Mouse (Mus musculus) heart, embryonic 14.5 days (tissue): Measurements from ENCODE around the gene Ptpn11. TPM values are rescaled to one million over a fixed set of nuclear protein-coding genes. Genes with fewer than 3 reads are reported as not detected.

Experiments
- ATAC-seq: fragments of 200-750 bp; cut with Nextera tagmentation; 2 replicates; pipeline ENCODE4 v1.8.0; 2017; ENCODE audit warnings: low read depth, moderate TSS enrichment; ENCODE audit not compliant: insufficient number of reproducible peaks, insufficient read depth, low FRiP score
- H3K27ac ChIP-seq, 2 experiments: fragments of 200-500 bp in 1 of 2; fragments of 300-500 bp in 1 of 2; sonication (generic) in 1 of 2; replicated peaks in 1 of 2; 2 replicates each; pipeline ENCODE4 v1.5.1; 2012 to 2014; ENCODE audit warnings: low read depth in 2 of 2, low read length in 2 of 2, control low read depth in 1 of 2, mild to moderate bottlenecking in 1 of 2, mixed read lengths in 1 of 2; ENCODE audit not compliant: control insufficient read depth in 1 of 2, insufficient read depth in 1 of 2
- H3K27me3 ChIP-seq: fragments of 300-500 bp; sonication (generic); 2 replicates; pipeline ENCODE4 v1.6.1; 2014; ENCODE audit warnings: mild to moderate bottlenecking, low read length, control low read depth; ENCODE audit not compliant: control insufficient read depth, insufficient read depth
- H3K36me3 ChIP-seq: fragments of 300-500 bp; sonication (generic); 2 replicates; pipeline ENCODE4 v1.6.1; 2014; ENCODE audit warnings: mild to moderate bottlenecking, control low read depth, low read length, mixed read lengths; ENCODE audit not compliant: control insufficient read depth, insufficient read depth
- H3K4me1 ChIP-seq, 2 experiments: fragments of 200-500 bp in 1 of 2; fragments of 300-500 bp in 1 of 2; sonication (generic) in 1 of 2; 2 replicates each; pipeline ENCODE4 v1.6.1; 2012 to 2014; ENCODE audit warnings: low read length in 2 of 2, control low read depth in 1 of 2, mixed read lengths in 1 of 2; ENCODE audit not compliant: control insufficient read depth in 2 of 2, insufficient read depth in 2 of 2
- H3K4me2 ChIP-seq: fragments of 300-500 bp; sonication (generic); 2 replicates; pipeline ENCODE4 v1.6.1; 2014; ENCODE audit warnings: mild to moderate bottlenecking, low read length
- H3K4me3 ChIP-seq, 2 experiments: fragments of 200-500 bp in 1 of 2; fragments of 300-500 bp in 1 of 2; sonication (generic) in 1 of 2; 2 replicates each; pipeline ENCODE4 v1.5.1; 2012 to 2014; ENCODE audit warnings: low read length in 2 of 2, mild to moderate bottlenecking in 2 of 2, control low read depth in 1 of 2, low read depth in 1 of 2, moderate library complexity in 1 of 2; ENCODE audit not compliant: control insufficient read depth in 1 of 2, insufficient read depth in 1 of 2
- H3K9ac ChIP-seq: fragments of 300-500 bp; sonication (generic); 2 replicates; pipeline ENCODE4 v1.6.1; 2014; ENCODE audit warnings: mild to moderate bottlenecking, low read length
- H3K9me3 ChIP-seq: fragments of 300-500 bp; sonication (generic); 2 replicates; pipeline ENCODE4 v1.6.1; 2016; ENCODE audit warnings: low read length, control low read depth; ENCODE audit not compliant: control insufficient read depth
- WGBS: fragments of 180-500 bp; shearing (Covaris S2); extraction: QIAGEN DNeasy Blood & Tissue Kit; methylation state at CpG from one replicate; pipeline ENCODE4 v1.1.7; 2014; 5-methylcytosine and 5-hydroxymethylcytosine counted together
- polyA plus RNA-seq: library from polyadenylated mRNA; unstranded; fragments of >200 nt; fragmentation: Nextera tagmentation; extraction: Ambion mirVana; gene quantifications from 2 replicates; pipeline ENCODE4 v1.2.1, GENCODE M21; 2014

The Ptpn11 gene
- polyA plus RNA-seq, 1 experiment from 2014 or later: 25.6 TPM

DNA sequence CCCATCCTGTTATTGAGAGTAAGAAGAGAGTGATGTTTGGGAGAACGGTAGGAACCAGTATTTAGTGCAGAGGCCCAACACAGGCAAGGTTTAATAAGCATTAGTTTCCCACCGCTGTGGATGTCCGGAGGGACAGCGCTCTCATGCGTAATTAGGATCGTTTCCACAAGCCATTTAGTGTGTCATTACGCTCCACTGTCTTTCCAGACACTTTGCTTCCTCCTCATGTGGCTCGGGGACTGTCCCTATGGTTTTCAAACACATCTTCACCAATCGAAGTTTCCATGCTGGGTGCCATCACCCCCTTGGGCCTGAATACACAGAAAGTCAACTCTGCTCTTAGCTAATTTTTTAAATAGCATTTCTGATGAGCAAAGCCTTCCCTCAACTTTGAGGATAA lies 7.9 kb downstream of the Ptpn11 start:
- ATAC-seq: no peak
- H3K4me1 ChIP-seq: peaks cover 38 to 87% of the 10 kb centered on the region in 2 experiments
- H3K9ac ChIP-seq: no peak overlapping the region
- no peak overlapping the region for H3K4me3 ChIP-seq
- no peaks in the 10 kb centered on the region for H3K27me3 ChIP-seq
- no peaks in the 10 kb centered on the region for H3K36me3 ChIP-seq
- H3K4me2 ChIP-seq: no peak overlapping the region
- no peak overlapping the region for H3K27ac ChIP-seq
- 84% methylated on average over 9 of the region's 9 CpGs for WGBS
- H3K9me3 ChIP-seq: no peaks in the 10 kb centered on the region

DNA sequence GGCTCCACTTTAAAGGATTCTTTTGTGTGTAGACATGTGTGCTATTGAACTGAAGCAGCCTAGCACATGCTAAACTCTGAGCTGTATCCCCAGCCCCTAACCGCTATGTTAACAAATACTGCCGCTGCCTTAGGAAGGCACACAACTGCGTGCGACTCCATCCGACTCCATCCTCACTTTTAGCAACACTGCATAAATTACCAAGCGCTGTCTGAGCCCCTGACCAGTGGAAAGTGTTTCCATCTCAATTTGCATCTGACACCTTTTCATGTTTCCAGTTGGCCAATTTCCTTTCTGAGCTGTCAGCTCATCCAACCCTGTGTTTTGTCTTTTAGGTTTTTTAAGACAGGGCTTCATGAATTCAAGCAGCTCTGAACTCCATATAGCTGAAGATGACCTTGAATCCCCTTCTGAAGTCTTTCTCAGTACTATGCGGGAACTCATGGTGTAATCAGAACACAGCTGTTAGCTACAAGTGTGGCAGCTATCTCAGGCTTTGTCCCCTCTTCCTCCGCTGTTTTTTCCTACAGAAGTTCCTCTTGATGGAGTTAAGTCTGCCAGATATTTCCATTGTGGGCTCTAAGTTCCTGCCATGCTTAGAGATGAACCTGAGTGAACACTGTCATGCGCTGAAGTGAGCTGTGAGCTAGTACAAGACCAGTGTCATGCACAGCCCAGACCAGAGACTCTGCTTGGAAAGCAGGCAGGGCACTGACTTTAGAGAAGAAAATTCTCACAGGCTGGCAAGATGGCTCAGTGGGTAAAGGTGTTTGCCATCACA lies 11.9 kb downstream of the Ptpn11 start:
- Histone ChIP-seq H3K27me3 (no peaks in the 10 kb centered on the region), H3K9me3 (no peaks in the 10 kb centered on the region), H3K4me2 (no peak overlapping the region), H3K27ac (peak overlapping the region; percentile 36 to 59), H3K4me3 (no peak overlapping the region), H3K36me3 (peaks cover 3% of the 10 kb centered on the region; the same call in 1 of the 2 replicates), H3K9ac (no peak overlapping the region; the same call in 1 of the 2 replicates), H3K4me1 (peaks cover 17 to 53% of the 10 kb centered on the region in 2 experiments)
- WGBS: 35% methylated on average over 9 of the region's 9 CpGs
- no peak for ATAC-seq

DNA sequence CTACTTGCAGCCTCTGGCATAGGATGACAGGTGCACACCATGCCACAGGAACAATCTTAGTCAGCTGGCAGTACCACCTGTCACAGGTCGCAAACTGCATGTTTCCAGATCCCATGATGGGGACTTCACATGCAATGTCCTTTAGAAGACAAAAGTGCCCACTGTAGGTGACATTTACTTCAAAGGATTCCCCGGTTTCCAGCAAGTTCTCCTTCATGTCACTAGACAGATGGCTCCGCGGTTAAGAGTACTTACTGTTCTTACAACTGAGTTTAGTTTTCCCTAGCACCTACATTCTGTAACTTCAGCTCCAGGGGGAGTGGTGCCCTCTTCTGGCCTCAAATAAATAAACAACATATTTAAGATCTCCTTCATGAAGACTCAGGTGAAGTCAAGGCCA lies 18.4 kb downstream of the Ptpn11 start:
- Histone ChIP-seq H3K27ac (no peak overlapping the region), H3K36me3 (peaks cover 31% of the 10 kb centered on the region), H3K4me2 (no peak overlapping the region), H3K9ac (no peak overlapping the region), H3K4me1 (peaks cover 2 to 9% of the 10 kb centered on the region in 2 experiments; a peak in 2 of 4 replicates), H3K4me3 (no peak overlapping the region), H3K27me3 (no peaks in the 10 kb centered on the region), H3K9me3 (no peaks in the 10 kb centered on the region)
- ATAC-seq: no peak
- 85% methylated on average over 4 of the region's 4 CpGs for WGBS

DNA sequence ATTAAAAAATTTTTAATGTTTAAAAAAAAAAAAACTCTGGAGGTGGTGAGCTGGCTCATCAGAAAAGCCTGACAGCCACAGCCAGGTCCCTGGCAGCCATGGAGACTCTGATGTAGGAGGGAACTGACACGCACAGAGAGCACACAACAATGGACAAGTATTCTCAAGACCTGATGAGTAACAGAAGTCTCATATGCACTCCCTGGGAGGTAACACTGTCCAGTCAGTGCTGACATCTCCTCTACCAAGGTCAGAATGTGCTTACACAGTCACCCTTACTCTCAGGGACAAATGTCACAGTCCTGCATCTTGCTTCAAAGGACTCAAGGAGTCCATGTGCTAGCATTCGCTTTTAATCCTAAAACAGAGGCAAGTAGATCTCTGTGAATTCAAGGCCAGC lies 21.6 kb downstream of the Ptpn11 start:
- WGBS: 56% methylated on average over 2 of the region's 2 CpGs
- Histone ChIP-seq H3K4me1 (peaks cover 0 to 6% of the 10 kb centered on the region in 2 experiments; a peak in 2 of 4 replicates), H3K4me3 (no peak overlapping the region), H3K4me2 (no peak overlapping the region), H3K9me3 (no peaks in the 10 kb centered on the region), H3K36me3 (peaks cover 59% of the 10 kb centered on the region), H3K27ac (no peak overlapping the region), H3K27me3 (no peaks in the 10 kb centered on the region), H3K9ac (no peak overlapping the region)
- no peak for ATAC-seq

DNA sequence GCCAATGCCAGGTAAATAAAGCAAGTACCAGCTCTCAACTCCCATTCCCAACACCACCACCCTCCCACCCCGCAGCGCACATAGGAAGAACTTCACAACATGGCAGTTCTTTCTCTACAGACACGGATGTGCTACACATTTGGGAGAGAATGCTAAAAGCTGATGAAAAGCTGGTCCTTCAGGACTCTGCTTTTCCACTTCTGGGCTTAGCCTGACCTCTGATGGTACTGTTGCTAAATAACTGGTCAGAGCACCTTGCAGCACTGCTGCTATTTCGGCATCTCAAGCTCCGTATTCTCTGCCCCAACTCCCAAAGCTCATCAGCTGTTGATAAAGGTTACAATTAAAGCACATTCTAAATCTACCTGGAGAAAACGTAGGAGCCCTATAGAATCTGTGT lies 24.3 kb downstream of the Ptpn11 start:
- H3K4me1 ChIP-seq: no peaks in the 10 kb centered on the region
- peaks cover 82% of the 10 kb centered on the region for H3K36me3 ChIP-seq
- WGBS: 91% methylated on average over 6 of the region's 6 CpGs
- H3K27me3 ChIP-seq: no peaks in the 10 kb centered on the region
- H3K4me2 ChIP-seq: no peak overlapping the region
- H3K9me3 ChIP-seq: no peaks in the 10 kb centered on the region
- H3K4me3 ChIP-seq: no peak overlapping the region
- no peak overlapping the region for H3K9ac ChIP-seq
- H3K27ac ChIP-seq: no peak overlapping the region
- ATAC-seq: no peak

DNA sequence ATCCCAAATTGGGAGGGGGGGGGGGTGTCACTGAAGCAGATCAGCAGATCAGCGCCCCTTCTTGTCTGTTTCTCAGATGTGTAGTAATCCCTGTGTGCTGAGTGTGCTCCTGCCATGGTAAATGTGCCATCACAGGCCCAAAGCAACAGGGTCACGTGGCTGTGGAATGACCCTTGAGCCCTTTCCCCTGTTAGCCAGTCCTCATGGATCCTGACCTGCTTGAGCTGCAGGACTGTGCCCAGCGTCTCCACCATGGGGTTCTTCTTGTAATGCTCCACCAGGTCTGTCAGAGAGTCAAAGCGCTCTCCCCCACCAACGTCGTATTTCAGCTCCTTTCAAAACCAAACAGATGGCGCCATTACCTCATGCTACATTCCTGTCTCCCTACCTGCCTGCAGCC lies 28.3 kb downstream of the Ptpn11 start:
- WGBS: 89% methylated on average over 7 of the region's 7 CpGs
- H3K27me3 ChIP-seq: no peaks in the 10 kb centered on the region
- ATAC-seq: no peak

DNA sequence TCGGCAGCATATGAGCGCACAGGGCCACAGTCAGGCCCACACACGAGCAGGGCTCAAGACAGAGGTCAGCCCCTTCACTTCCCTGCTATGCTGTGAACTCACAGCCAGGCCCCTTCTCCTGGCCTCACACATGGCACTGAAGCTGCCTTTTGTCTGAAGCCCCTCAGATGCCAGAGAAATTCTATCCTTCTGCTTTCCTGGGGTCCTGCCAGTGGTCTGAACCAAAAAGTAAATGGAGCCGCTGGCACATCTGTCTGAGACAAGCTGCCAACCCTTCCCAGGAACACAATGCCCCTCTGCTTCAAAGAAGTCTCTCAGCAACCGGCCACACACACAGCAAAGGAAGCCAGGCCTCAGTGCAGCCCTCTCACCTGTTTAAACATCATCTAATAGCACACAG lies 28.9 kb downstream of the Ptpn11 start:
- no peak overlapping the region for H3K9ac ChIP-seq
- no peak overlapping the region for H3K4me3 ChIP-seq
- peaks cover 8 to 18% of the 10 kb centered on the region in 2 experiments; a peak in 3 of 4 replicates for H3K4me1 ChIP-seq
- WGBS: 78% methylated on average over 5 of the region's 5 CpGs
- no peak for ATAC-seq
- no peaks in the 10 kb centered on the region for H3K9me3 ChIP-seq
- H3K27ac ChIP-seq: no peak overlapping the region
- H3K27me3 ChIP-seq: no peaks in the 10 kb centered on the region
- H3K36me3 ChIP-seq: peaks cover 93% of the 10 kb centered on the region
- H3K4me2 ChIP-seq: no peak overlapping the region

More for the DNA sequence above, 28.3 kb downstream of the Ptpn11 start:
- no peak overlapping the region for H3K4me2 ChIP-seq
- H3K4me1 ChIP-seq: peaks cover 8 to 15% of the 10 kb centered on the region in 2 experiments; a peak in 3 of 4 replicates
- no peaks in the 10 kb centered on the region for H3K9me3 ChIP-seq
- H3K27ac ChIP-seq: no peak overlapping the region
- peaks cover 93% of the 10 kb centered on the region for H3K36me3 ChIP-seq
- H3K4me3 ChIP-seq: no peak overlapping the region
- no peak overlapping the region for H3K9ac ChIP-seq
